Comparison of ENCODE assay signal across 10 mouse cellular contexts in genomic region chr10:122991053-122991452, GRCm38 (mm10).
DNase-seq lines count a peak whose midpoint lies in the region; ATAC-seq and TF ChIP-seq lines count a peak whose summit lies in the region.
"Had no signal": no experiment of that assay in that cellular context is flagged by ENCODE, and none has a peak within 500 bp of the region (broad histone marks: within the 10 kb centered on the region; RNA-seq: fewer than 3 reads in every experiment).

No protein-coding gene starts in this region.

- H3K9ac ChIP-seq in embryonic facial prominence, embryonic 13.5 days, result no peak overlapping the region
- no peak overlapping the region for H3K9ac ChIP-seq in lung, embryonic 15.5 days
- H3K9ac ChIP-seq in heart, postnatal 0 days (replicated peaks; ENCODE audit: low read depth, low read length), result no peak overlapping the region; the same call in 1 of the 2 replicates

- no peak for TF ChIP-seq EP300 in heart, postnatal 0 days (IDR thresholded peaks at IDR 0.05; ENCODE audit: low read depth)

- no peak for DNase-seq in embryonic facial prominence, embryonic 10.5 days (ENCODE audit: low spot score)
- DNase-seq in lung, adult 18-20 months, result no peak
- peak; percentile 89 for DNase-seq in heart, postnatal 0 days (ENCODE audit: low spot score)
- DNase-seq in right cerebral cortex, postnatal 14 days, result peak; percentile 45
- no peak for DNase-seq in kidney, adult 9 months
- DNase-seq: adrenal gland, postnatal 10 days had no signal

- no peaks in the 10 kb centered on the region for H3K27me3 ChIP-seq in embryonic facial prominence, embryonic 13.5 days
- H3K27me3 ChIP-seq in embryonic facial prominence, embryonic 10.5 days (replicated peaks; ENCODE audit: low read depth, poor library complexity, severe bottlenecking), result no peaks in the 10 kb centered on the region
- H3K27me3 ChIP-seq in lung, embryonic 15.5 days, result no peaks in the 10 kb centered on the region
- H3K27me3 ChIP-seq in heart, postnatal 0 days (ENCODE audit: control insufficient read depth, insufficient read depth, low read length), result no peaks in the 10 kb centered on the region

- no peaks in the 10 kb centered on the region for H3K9me3 ChIP-seq in embryonic facial prominence, embryonic 13.5 days
- no peaks in the 10 kb centered on the region for H3K9me3 ChIP-seq in embryonic facial prominence, embryonic 10.5 days
- no peaks in the 10 kb centered on the region for H3K9me3 ChIP-seq in lung, embryonic 15.5 days
- no peaks in the 10 kb centered on the region for H3K9me3 ChIP-seq in heart, postnatal 0 days (replicated peaks; ENCODE audit: control insufficient read depth, low read length)

- no peak for ATAC-seq in embryonic facial prominence, embryonic 13.5 days (ENCODE audit: insufficient number of reproducible peaks, insufficient read depth, low FRiP score, low TSS enrichment, low read depth)
- no peak for ATAC-seq in lung, embryonic 15.5 days (ENCODE audit: borderline replicate concordance, extremely low read depth, low FRiP score, low TSS enrichment)
- peak; percentile 73 for ATAC-seq in heart, postnatal 0 days (ENCODE audit: insufficient read depth, low read depth)
- ATAC-seq in activated CD4-positive, CD25-positive, alpha-beta regulatory T cell, adult 4 months, result no peak

- no peak overlapping the region for H3K4me3 ChIP-seq in embryonic facial prominence, embryonic 13.5 days
- no peak overlapping the region for H3K4me3 ChIP-seq in embryonic facial prominence, embryonic 10.5 days
- no peak overlapping the region for H3K4me3 ChIP-seq in lung, embryonic 15.5 days
- no peak overlapping the region for H3K4me3 ChIP-seq in heart, postnatal 0 days (ENCODE audit: low read depth, low read length)
- H3K4me3 ChIP-seq: erythroblast, embryonic 14.5 days had no signal

- no peak overlapping the region for H3K4me2 ChIP-seq in embryonic facial prominence, embryonic 13.5 days
- H3K4me2 ChIP-seq in lung, embryonic 15.5 days, result no peak overlapping the region
- H3K4me2 ChIP-seq in heart, postnatal 0 days (ENCODE audit: low read depth, low read length), result peak overlapping the region; percentile 38

- H3K4me1 ChIP-seq in embryonic facial prominence, embryonic 13.5 days, result peaks cover 20% of the 10 kb centered on the region
- peaks cover 16% of the 10 kb centered on the region for H3K4me1 ChIP-seq in embryonic facial prominence, embryonic 10.5 days
- H3K4me1 ChIP-seq in lung, embryonic 15.5 days, result peaks cover 25% of the 10 kb centered on the region
- H3K4me1 ChIP-seq in heart, postnatal 0 days (ENCODE audit: control insufficient read depth, insufficient read depth), result peaks cover 18% of the 10 kb centered on the region

- TF ChIP-seq CTCF in heart, postnatal 0 days (IDR thresholded peaks at IDR 0.05; ENCODE audit: low read depth), result no peak

- WGBS in embryonic facial prominence, embryonic 13.5 days, result 86% methylated on average over 9 of the region's 9 CpGs
- WGBS in embryonic facial prominence, embryonic 10.5 days, result 96% methylated on average over 9 of the region's 9 CpGs
- WGBS in lung, embryonic 15.5 days, result 73% methylated on average over 9 of the region's 9 CpGs
- WGBS in heart, postnatal 0 days, result 25% methylated on average over 9 of the region's 9 CpGs

- peak overlapping the region; percentile 70 for H3K27ac ChIP-seq in embryonic facial prominence, embryonic 13.5 days
- no peak overlapping the region for H3K27ac ChIP-seq in embryonic facial prominence, embryonic 10.5 days (replicated peaks)
- H3K27ac ChIP-seq in lung, embryonic 15.5 days, result peak overlapping the region; percentile 72
- peak overlapping the region; percentile 87 for H3K27ac ChIP-seq in heart, postnatal 0 days (ENCODE audit: low read depth)

- peaks cover 35% of the 10 kb centered on the region for H3K36me3 ChIP-seq in embryonic facial prominence, embryonic 13.5 days
- peaks cover 37% of the 10 kb centered on the region for H3K36me3 ChIP-seq in embryonic facial prominence, embryonic 10.5 days (replicated peaks)
- H3K36me3 ChIP-seq in lung, embryonic 15.5 days, result peaks cover 15% of the 10 kb centered on the region
- H3K36me3 ChIP-seq in heart, postnatal 0 days (replicated peaks; ENCODE audit: control insufficient read depth, insufficient read depth, low read length), result peaks cover 17% of the 10 kb centered on the region

Comparison
In these comparisons a context has a peak if more than half of its experiments do, and no peak if none do; other contexts are left out.
1. DNase-seq: peak in heart, postnatal 0 days (single experiment) and right cerebral cortex, postnatal 14 days (single experiment); none in embryonic facial prominence, embryonic 10.5 days (single experiment), lung, adult 18-20 months (0 of 2) and kidney, adult 9 months (single experiment).